Mouse (Mus musculus) stomach, embryonic 14.5 days (tissue): ENCODE measurements around the gene Jmjd6. TPM values are rescaled to one million over a fixed set of nuclear protein-coding genes. Genes with fewer than 3 reads are reported as not detected.
A peak's percentile ranks its signal among the peaks of the same experiment; 100 is the strongest.

ENCODE experiments used
- ATAC-seq: fragments of 200-750 bp; cut with Nextera tagmentation; 2 replicates; pipeline ENCODE4 v1.8.0; 2017; ENCODE audit warnings: low read depth, moderate TSS enrichment; ENCODE audit not compliant: insufficient number of reproducible peaks, insufficient read depth, low FRiP score
- H3K27ac ChIP-seq: fragments of 300-500 bp; sonication (generic); 2 replicates; pipeline ENCODE4 v1.5.1; 2014; ENCODE audit warnings: mild to moderate bottlenecking, low read length, moderate library complexity, mixed read lengths
- H3K27me3 ChIP-seq: fragments of 300-500 bp; sonication (generic); 2 replicates; pipeline ENCODE4 v1.6.1; 2014; ENCODE audit warnings: low read length, control low read depth, mixed read lengths; ENCODE audit not compliant: control insufficient read depth, insufficient read depth
- H3K36me3 ChIP-seq: fragments of 300-500 bp; sonication (generic); 2 replicates; pipeline ENCODE4 v1.6.1; 2014; ENCODE audit warnings: mild to moderate bottlenecking, control low read depth, low read length, moderate library complexity, mixed read lengths; ENCODE audit not compliant: control insufficient read depth, insufficient read depth
- H3K4me1 ChIP-seq: fragments of 300-500 bp; sonication (generic); 2 replicates; pipeline ENCODE4 v1.6.1; 2014; ENCODE audit warnings: low read length, control low read depth, mixed read lengths; ENCODE audit not compliant: control insufficient read depth, insufficient read depth
- H3K4me2 ChIP-seq: fragments of 300-500 bp; sonication (generic); replicated peaks from 2 replicates; pipeline ENCODE4 v1.6.1; 2014; ENCODE audit warnings: low read depth, low read length, control low read depth
- H3K4me3 ChIP-seq: fragments of 300-500 bp; sonication (generic); 2 replicates; pipeline ENCODE4 v1.5.1; 2014; ENCODE audit warnings: low read depth, low read length, control low read depth
- H3K9ac ChIP-seq: fragments of 300-500 bp; sonication (generic); replicated peaks from 2 replicates; pipeline ENCODE4 v1.6.1; 2014; ENCODE audit warnings: low read depth, mild to moderate bottlenecking, control low read depth, low read length, moderate library complexity, mixed read lengths
- H3K9me3 ChIP-seq: fragments of 300-500 bp; sonication (generic); 2 replicates; pipeline ENCODE4 v1.6.1; 2016; ENCODE audit warnings: low read depth, low read length, control low read depth; ENCODE audit not compliant: control insufficient read depth
- WGBS: fragments of 180-500 bp; shearing (Covaris S2); extraction: QIAGEN DNeasy Blood & Tissue Kit; methylation state at CpG from one replicate; pipeline ENCODE4 v1.1.7; 2014; 5-methylcytosine and 5-hydroxymethylcytosine counted together
- polyA plus RNA-seq: library from polyadenylated mRNA; unstranded; fragments of >200 nt; fragmentation: Nextera tagmentation; extraction: Ambion mirVana; gene quantifications from 2 replicates; pipeline ENCODE4 v1.2.1, GENCODE M21; 2014

Jmjd6 gene
- polyA plus RNA-seq, 1 experiment from 2014 or later: 68.6 TPM

GRCm38 (mm10) chr11:116854279-116854678, 11.0 kb upstream of the Jmjd6 start:
- H3K4me1 ChIP-seq: peaks cover 17% of the 10 kb centered on the region
- WGBS: 36% methylated on average over 10 of the region's 10 CpGs
- peak overlapping the region; percentile 60 for H3K9ac ChIP-seq
- no peaks in the 10 kb centered on the region for H3K27me3 ChIP-seq
- H3K4me2 ChIP-seq: peak overlapping the region; percentile 67
- no peaks in the 10 kb centered on the region for H3K9me3 ChIP-seq
- H3K27ac ChIP-seq: no peak overlapping the region
- peaks cover 21% of the 10 kb centered on the region for H3K36me3 ChIP-seq
- peak overlapping the region; percentile 97 for H3K4me3 ChIP-seq
- ATAC-seq: no peak

- Histone ChIP-seq H3K9me3 (no peaks in the 10 kb centered on the region), H3K27ac (peak overlapping the region; percentile 98), H3K27me3 (no peaks in the 10 kb centered on the region), H3K4me3 (peak overlapping the region; percentile 97), H3K9ac (peak overlapping the region; percentile 60), H3K4me1 (peaks cover 17% of the 10 kb centered on the region), H3K4me2 (peak overlapping the region; percentile 67), H3K36me3 (peaks cover 23% of the 10 kb centered on the region)
- under 1% methylated on average over 36 of the region's 36 CpGs for WGBS
- peak; percentile 90 for ATAC-seq
Measured at GRCm38 (mm10) chr11:116853512-116853928, 10.3 kb upstream of the Jmjd6 start.

GRCm38 (mm10) chr11:116852891-116853511, 9.8 kb upstream of the Jmjd6 start, which contains the start of gene Srsf2:
TSS of gene Srsf2 (minus strand) at chr11:116853094.
- H3K4me1 ChIP-seq: peaks cover 17% of the 10 kb centered on the region
- H3K9ac ChIP-seq: peak within 1 kb of the TSS; percentile 99
- peak; percentile 89 for ATAC-seq
- peak within 1 kb of the TSS; percentile 80 for H3K4me2 ChIP-seq
- no peaks in the 10 kb centered on the region for H3K27me3 ChIP-seq
- H3K27ac ChIP-seq: peak within 1 kb of the TSS; percentile 98
- H3K9me3 ChIP-seq: no peaks in the 10 kb centered on the region
- under 1% methylated on average over 72 of the region's 74 CpGs for WGBS
- H3K36me3 ChIP-seq: peaks cover 25% of the 10 kb centered on the region
- peak within 1 kb of the TSS; percentile 97 for H3K4me3 ChIP-seq

- Histone ChIP-seq H3K4me2 (peak within 1 kb of the TSS; percentile 80), H3K9ac (peak within 1 kb of the TSS; percentile 99), H3K27me3 (no peaks in the 10 kb centered on the region), H3K36me3 (peaks cover 28% of the 10 kb centered on the region), H3K27ac (peak within 1 kb of the TSS; percentile 98), H3K9me3 (no peaks in the 10 kb centered on the region), H3K4me3 (peak within 1 kb of the TSS; percentile 97), H3K4me1 (peaks cover 14% of the 10 kb centered on the region)
- peak; percentile 59 for ATAC-seq
- WGBS: under 1% methylated on average over 80 of the region's 91 CpGs
Measured at GRCm38 (mm10) chr11:116852291-116852890, 9.1 kb upstream of the Jmjd6 start, which contains the start of gene Mfsd11. TSS of gene Mfsd11 (plus strand) at chr11:116852440.

GRCm38 (mm10) chr11:116851576-116852290, 8.5 kb upstream of the Jmjd6 start:
- Histone ChIP-seq H3K36me3 (peaks cover 31% of the 10 kb centered on the region), H3K9me3 (no peaks in the 10 kb centered on the region), H3K27ac (peak overlapping the region; percentile 98), H3K4me1 (peaks cover 12% of the 10 kb centered on the region), H3K9ac (peak overlapping the region; percentile 99), H3K4me3 (peak overlapping the region; percentile 97), H3K4me2 (peak overlapping the region; percentile 80), H3K27me3 (no peaks in the 10 kb centered on the region)
- under 1% methylated on average over 29 of the region's 29 CpGs for WGBS
- ATAC-seq: no peak

GRCm38 (mm10) chr11:116850833-116851477, 7.7 kb upstream of the Jmjd6 start:
- H3K4me3 ChIP-seq: peak overlapping the region; percentile 97
- no peaks in the 10 kb centered on the region for H3K9me3 ChIP-seq
- H3K27ac ChIP-seq: no peak overlapping the region; the same call in 1 of the 2 replicates
- H3K9ac ChIP-seq: peak overlapping the region; percentile 99
- no peak for ATAC-seq
- 28% methylated on average over 6 of the region's 6 CpGs for WGBS
- no peaks in the 10 kb centered on the region for H3K27me3 ChIP-seq
- peaks cover 28% of the 10 kb centered on the region for H3K36me3 ChIP-seq
- peak overlapping the region; percentile 80 for H3K4me2 ChIP-seq
- peaks cover 12% of the 10 kb centered on the region for H3K4me1 ChIP-seq

- Histone ChIP-seq H3K9me3 (no peaks in the 10 kb centered on the region), H3K4me2 (peak overlapping the region; percentile 80), H3K4me3 (peak overlapping the region; percentile 97; the same call in 1 of the 2 replicates), H3K27ac (no peak overlapping the region), H3K27me3 (no peaks in the 10 kb centered on the region), H3K4me1 (peaks cover 12% of the 10 kb centered on the region), H3K9ac (no peak overlapping the region), H3K36me3 (peaks cover 28% of the 10 kb centered on the region)
- WGBS: 31% methylated on average over 4 of the region's 4 CpGs
- no peak for ATAC-seq
Measured at GRCm38 (mm10) chr11:116850085-116850484, 6.8 kb upstream of the Jmjd6 start.

GRCm38 (mm10) chr11:116849587-116849986, 6.3 kb upstream of the Jmjd6 start:
- Histone ChIP-seq H3K4me1 (peaks cover 11% of the 10 kb centered on the region), H3K27ac (no peak overlapping the region), H3K36me3 (peaks cover 28% of the 10 kb centered on the region), H3K9me3 (no peaks in the 10 kb centered on the region), H3K4me3 (no peak overlapping the region), H3K27me3 (no peaks in the 10 kb centered on the region), H3K9ac (no peak overlapping the region), H3K4me2 (0 out of 2 replicates have a peak overlapping the region, but pooled peaks have one; percentile 7)
- ATAC-seq: no peak
